Mouse (Mus musculus) lung, postnatal 0 days (tissue): ENCODE measurements around the gene Ar. TPM values are rescaled to one million over a fixed set of nuclear protein-coding genes. Genes with fewer than 3 reads are reported as not detected.

Experiments
- ATAC-seq: fragments of 200-750 bp; cut with Nextera tagmentation; 2 replicates; pipeline ENCODE4 v1.8.0; 2017; ENCODE audit warnings: moderate library complexity
- DNase-seq: peaks from one replicate; pipeline ENCODE4 v3.0.0-alpha.2; 2016; ENCODE audit warnings: low spot score
- H3K27ac ChIP-seq: fragments of 300-500 bp; sonication (generic); 2 replicates; pipeline ENCODE4 v1.5.1; 2014; ENCODE audit warnings: antibody characterized with exemption, mild to moderate bottlenecking, low read length, mixed read lengths
- H3K27me3 ChIP-seq: fragments of 300-500 bp; sonication (generic); replicated peaks from 2 replicates; pipeline ENCODE4 v1.6.1; 2014; ENCODE audit warnings: low read length, mixed read lengths; ENCODE audit not compliant: insufficient read depth
- H3K36me3 ChIP-seq: fragments of 300-500 bp; sonication (generic); 2 replicates; pipeline ENCODE4 v1.6.1; 2014; ENCODE audit warnings: low read length, mixed read lengths; ENCODE audit not compliant: insufficient read depth
- H3K4me1 ChIP-seq: fragments of 300-500 bp; sonication (generic); 2 replicates; pipeline ENCODE4 v1.6.1; 2014; ENCODE audit warnings: antibody characterized with exemption, low read depth, low read length, mixed read lengths; ENCODE audit not compliant: insufficient read depth
- H3K4me2 ChIP-seq: fragments of 300-500 bp; sonication (generic); replicated peaks from 2 replicates; pipeline ENCODE4 v1.6.1; 2014; ENCODE audit warnings: low read depth, mild to moderate bottlenecking, low read length, moderate library complexity, mixed read lengths
- H3K4me3 ChIP-seq: fragments of 300-500 bp; sonication (generic); 2 replicates; pipeline ENCODE4 v1.5.1; 2014; ENCODE audit warnings: low read depth, low read length
- H3K9ac ChIP-seq: fragments of 300-500 bp; sonication (generic); replicated peaks from 2 replicates; pipeline ENCODE4 v1.6.1; 2014; ENCODE audit warnings: low read depth, mild to moderate bottlenecking
- H3K9me3 ChIP-seq: fragments of 300-500 bp; sonication (generic); 2 replicates; pipeline ENCODE4 v1.6.1; 2016; ENCODE audit warnings: low read length, mixed read lengths
- CTCF ChIP-seq: IDR thresholded peaks from 2 replicates; pipeline ENCODE4 v1.5.1; 2016; ENCODE audit warnings: antibody characterized with exemption, mild to moderate bottlenecking
- EP300 ChIP-seq: IDR thresholded peaks from 2 replicates; pipeline ENCODE4 v1.6.1; 2016; ENCODE audit warnings: antibody characterized with exemption, mild to moderate bottlenecking, control low read depth
- WGBS: fragments of 180-500 bp; shearing (Covaris S2); extraction: QIAGEN DNeasy Blood & Tissue Kit; methylation state at CpG from one replicate; pipeline ENCODE4 v1.1.7; 2014; 5-methylcytosine and 5-hydroxymethylcytosine counted together
- polyA plus RNA-seq: library from polyadenylated mRNA; unstranded; fragments of >200 nt; fragmentation: Nextera tagmentation; extraction: Ambion mirVana; gene quantifications from 2 replicates; pipeline ENCODE4 v1.2.1, GENCODE M21; 2015

Ar gene
- polyA plus RNA-seq, 1 experiment from 2014 or later = 0.21 TPM

DNA sequence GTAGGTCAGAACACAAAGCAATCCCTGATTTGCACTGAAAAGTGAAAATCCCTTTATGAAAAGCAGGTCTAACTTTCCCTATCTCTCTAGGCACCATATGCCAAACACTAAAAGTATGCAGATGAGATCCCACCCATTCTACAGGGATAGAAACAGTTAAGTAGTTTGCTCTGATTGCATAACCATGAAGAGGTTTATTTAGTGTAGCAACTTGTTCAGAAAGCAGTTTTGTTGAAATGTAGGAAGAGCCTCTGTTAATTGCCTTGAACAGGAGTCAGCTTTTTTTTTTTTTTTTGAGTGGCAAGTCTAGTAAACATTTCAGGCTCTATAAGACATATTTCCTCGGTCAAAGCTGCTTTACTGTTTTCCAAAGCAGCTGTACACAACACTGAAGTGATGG is 67.5 kb downstream of the Ar start:
- H3K27me3 ChIP-seq = no peaks in the 10 kb centered on the region
- H3K4me3 ChIP-seq = no peak overlapping the region
- H3K36me3 ChIP-seq = no peaks in the 10 kb centered on the region
- no peak overlapping the region for H3K27ac ChIP-seq
- no peak overlapping the region for H3K9ac ChIP-seq
- TF ChIP-seq EP300 (no peak), CTCF (no peak)
- no peak overlapping the region for H3K4me2 ChIP-seq
- no peak for DNase-seq
- 19% methylated on average over 1 of the region's 1 CpGs for WGBS
- H3K4me1 ChIP-seq = no peaks in the 10 kb centered on the region
- H3K9me3 ChIP-seq = no peaks in the 10 kb centered on the region
- ATAC-seq = no peak

DNA sequence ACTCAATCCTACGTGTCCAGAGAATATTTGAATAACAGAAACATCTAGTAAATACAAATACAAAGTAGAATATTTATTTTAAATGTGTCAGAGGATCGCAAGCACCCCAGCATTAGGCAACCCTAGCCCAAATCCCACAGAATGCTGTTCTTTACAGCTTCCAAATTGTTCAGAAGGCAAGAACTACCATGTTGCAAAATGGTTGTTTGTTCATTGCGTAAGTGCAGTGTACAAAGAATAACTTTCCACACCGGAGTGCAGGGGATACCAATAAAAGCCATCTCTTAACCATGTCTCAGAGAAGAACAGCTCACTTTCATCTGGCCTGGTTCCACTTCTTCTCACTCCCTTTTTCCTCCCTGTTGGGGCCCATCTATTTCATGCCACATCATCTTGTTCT is 90.4 kb downstream of the Ar start:
- no peaks in the 10 kb centered on the region for H3K27me3 ChIP-seq
- no peaks in the 10 kb centered on the region for H3K9me3 ChIP-seq
- no peak for ATAC-seq
- H3K4me2 ChIP-seq = no peak overlapping the region
- H3K36me3 ChIP-seq = no peaks in the 10 kb centered on the region
- TF ChIP-seq EP300 (no peak), CTCF (no peak)
- no peak overlapping the region for H3K4me3 ChIP-seq
- DNase-seq = no peak
- no peaks in the 10 kb centered on the region for H3K4me1 ChIP-seq
- WGBS = 71% methylated on average over 4 of the region's 4 CpGs
- H3K27ac ChIP-seq = no peak overlapping the region
- no peak overlapping the region for H3K9ac ChIP-seq

GRCm38 (mm10) chrX:98245108-98245507 is 96.5 kb downstream of the Ar start:
- no peak overlapping the region for H3K4me2 ChIP-seq
- TF ChIP-seq CTCF (no peak), EP300 (no peak)
- WGBS = 79% methylated on average over 2 of the region's 2 CpGs
- no peak overlapping the region for H3K9ac ChIP-seq
- H3K36me3 ChIP-seq = no peaks in the 10 kb centered on the region
- H3K9me3 ChIP-seq = no peaks in the 10 kb centered on the region
- ATAC-seq = no peak
- H3K4me1 ChIP-seq = no peaks in the 10 kb centered on the region
- no peaks in the 10 kb centered on the region for H3K27me3 ChIP-seq
- no peak for DNase-seq
- H3K4me3 ChIP-seq = no peak overlapping the region
- H3K27ac ChIP-seq = no peak overlapping the region

GRCm38 (mm10) chrX:98248363-98248762 is 99.8 kb downstream of the Ar start:
- Histone ChIP-seq H3K27me3 (no peaks in the 10 kb centered on the region), H3K4me2 (no peak overlapping the region), H3K4me1 (no peaks in the 10 kb centered on the region), H3K9ac (no peak overlapping the region), H3K4me3 (no peak overlapping the region), H3K36me3 (no peaks in the 10 kb centered on the region), H3K27ac (no peak overlapping the region), H3K9me3 (no peaks in the 10 kb centered on the region)
- ATAC-seq (no peak), DNase-seq (no peak)
- 47% methylated on average over 4 of the region's 4 CpGs for WGBS
- TF ChIP-seq EP300 (no peak), CTCF (no peak)

- Histone ChIP-seq H3K27ac (no peak overlapping the region), H3K9me3 (no peaks in the 10 kb centered on the region), H3K9ac (no peak overlapping the region), H3K4me3 (no peak overlapping the region), H3K36me3 (no peaks in the 10 kb centered on the region), H3K4me2 (no peak overlapping the region), H3K27me3 (no peaks in the 10 kb centered on the region), H3K4me1 (no peaks in the 10 kb centered on the region)
- WGBS = 58% methylated on average over 2 of the region's 2 CpGs
- ATAC-seq (no peak), DNase-seq (no peak)
- TF ChIP-seq CTCF = no peak
- no peak for TF ChIP-seq EP300
These were observed 111.1 kb downstream of the Ar start for GRCm38 (mm10) chrX:98259620-98260019.

DNA sequence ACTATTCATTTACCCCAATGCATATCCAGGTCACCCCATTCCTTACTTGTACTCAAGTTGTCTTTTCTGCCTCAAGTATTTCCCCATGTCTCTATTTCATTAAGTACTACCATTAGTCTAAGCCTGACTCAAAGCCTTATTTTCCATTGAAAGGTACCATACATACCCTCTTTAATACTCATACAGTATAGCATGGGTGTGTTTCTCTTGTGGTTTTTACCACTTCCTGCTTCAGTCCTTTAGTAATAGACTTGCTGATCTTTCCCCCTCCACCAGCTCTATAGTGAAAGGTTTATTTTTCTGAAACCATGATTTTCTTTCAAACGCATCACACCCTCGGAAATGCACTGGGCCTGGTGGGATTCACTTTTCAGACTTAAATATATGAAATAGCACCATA is 117.2 kb downstream of the Ar start:
- no peak overlapping the region for H3K27ac ChIP-seq
- no peak overlapping the region for H3K9ac ChIP-seq
- H3K4me3 ChIP-seq = no peak overlapping the region
- no peaks in the 10 kb centered on the region for H3K27me3 ChIP-seq
- H3K9me3 ChIP-seq = no peaks in the 10 kb centered on the region
- ATAC-seq = no peak
- 91% methylated on average over 2 of the region's 2 CpGs for WGBS
- H3K4me1 ChIP-seq = no peaks in the 10 kb centered on the region
- no peak for DNase-seq
- H3K36me3 ChIP-seq = no peaks in the 10 kb centered on the region
- TF ChIP-seq CTCF = no peak
- no peak for TF ChIP-seq EP300
- H3K4me2 ChIP-seq = no peak overlapping the region

DNA sequence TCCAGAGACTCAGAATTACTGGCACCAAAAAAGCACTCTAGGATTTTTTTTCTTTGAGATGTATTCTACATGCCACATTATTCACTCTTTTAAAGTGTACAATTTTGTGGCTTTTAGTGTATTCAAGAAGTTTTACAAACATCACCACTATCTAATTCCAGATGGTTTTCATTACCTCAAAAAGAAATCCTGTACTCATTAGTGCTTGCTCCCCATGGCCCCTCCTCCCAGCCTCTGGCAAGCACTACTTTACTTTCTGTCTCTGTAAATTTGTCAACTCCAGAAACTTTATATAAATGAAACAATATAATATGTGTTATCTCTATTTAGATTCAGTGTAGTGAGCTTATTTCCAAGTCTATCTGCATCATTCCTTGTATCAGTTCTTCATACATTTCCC is 122.8 kb downstream of the Ar start:
- Histone ChIP-seq H3K9me3 (no peaks in the 10 kb centered on the region), H3K9ac (no peak overlapping the region)
- TF ChIP-seq CTCF (no peak), EP300 (no peak)

More for the DNA sequence above, 122.8 kb downstream of the Ar start:
- Histone ChIP-seq H3K4me3 (no peak overlapping the region), H3K4me2 (no peak overlapping the region), H3K27ac (no peak overlapping the region), H3K36me3 (no peaks in the 10 kb centered on the region), H3K4me1 (no peaks in the 10 kb centered on the region), H3K27me3 (no peaks in the 10 kb centered on the region)
- DNase-seq = no peak
- ATAC-seq = no peak
